Mouse (Mus musculus): ENCODE data around the gene Ndel1. TPM values are rescaled to one million over a fixed set of nuclear protein-coding genes. Genes with fewer than 3 reads are reported as not detected.

Ndel1 gene
- 21.2 and 25.6 TPM in 2 replicates for polyA plus RNA-seq (2011; ENCODE audit: insufficient read depth, insufficient read length, low replicate concordance, missing spikeins)

DNA sequence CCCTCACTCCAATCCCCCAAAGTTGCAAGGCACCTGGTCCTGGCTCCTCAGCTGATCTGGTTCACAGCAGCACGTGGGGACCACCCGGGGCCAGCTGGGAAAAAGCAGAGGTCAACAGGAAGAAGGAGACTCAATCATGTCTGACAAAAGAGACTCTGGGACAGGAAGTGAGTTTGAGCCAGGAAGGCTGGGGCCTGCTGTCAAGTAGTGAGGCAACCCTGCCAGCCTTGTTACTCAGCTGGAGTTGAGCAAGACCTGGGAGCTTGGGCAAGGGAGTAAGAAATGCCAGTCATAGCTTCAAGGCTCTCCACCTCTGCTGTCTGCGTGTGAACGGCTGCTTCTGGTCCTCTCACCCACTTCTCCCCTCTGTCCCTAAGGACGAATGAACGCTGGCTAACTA is at the start of gene Ndel1:
TSS of gene Ndel1 (minus strand) at position 111 of the 400 bp plus-strand sequence.
- Histone ChIP-seq H3K27ac (ENCODE audit: control insufficient read depth, insufficient read depth, low read depth, low read length, poor library complexity) (peak within 1 kb of the TSS; percentile 77), H3K4me1 (ENCODE audit: control insufficient read depth, insufficient read depth, low read length) (peaks cover 5% of the 10 kb centered on the region; the same call in 1 of the 2 replicates), H3K4me3 (replicated peaks; ENCODE audit: control insufficient read depth, low read depth, low read length) (peak within 1 kb of the TSS; percentile 40)
- no peak for TF ChIP-seq CTCF (IDR thresholded peaks at IDR 0.05; ENCODE audit: control insufficient read depth, insufficient read depth, low read length)
- no peak for TF ChIP-seq POLR2A (IDR thresholded peaks at IDR 0.05; ENCODE audit: borderline replicate concordance, control insufficient read depth, low read depth, low read length)
- 10% methylated on average over 6 of the region's 6 CpGs for WGBS

DNA sequence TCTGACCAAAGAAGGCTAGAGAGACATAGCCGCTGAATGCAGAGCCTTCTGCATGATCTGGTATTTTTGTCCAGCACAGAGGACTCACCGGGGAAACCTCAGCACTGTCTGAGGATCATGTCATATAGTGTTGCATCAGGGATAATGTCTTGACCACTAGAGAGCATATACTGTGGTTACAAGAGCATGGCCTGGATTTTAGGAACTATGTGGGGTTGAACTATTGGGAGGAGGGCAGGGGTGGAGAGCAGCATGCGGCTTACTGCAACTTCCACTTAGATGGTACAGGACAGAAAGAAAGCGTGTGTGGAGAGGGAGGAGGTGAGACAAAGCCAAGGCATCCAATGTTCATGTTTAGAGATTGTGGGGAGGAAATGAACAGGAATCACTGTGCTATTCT is 42.9 kb upstream of the Ndel1 start:
- Histone ChIP-seq H3K4me1 (ENCODE audit: control insufficient read depth, insufficient read depth, low read length) (no peaks in the 10 kb centered on the region), H3K4me3 (replicated peaks; ENCODE audit: control insufficient read depth, low read depth, low read length) (no peak overlapping the region), H3K27ac (ENCODE audit: control insufficient read depth, insufficient read depth, low read depth, low read length, poor library complexity) (no peak overlapping the region)
- WGBS: 51% methylated on average over 4 of the region's 4 CpGs
- no peak for TF ChIP-seq POLR2A (IDR thresholded peaks at IDR 0.05; ENCODE audit: borderline replicate concordance, control insufficient read depth, low read depth, low read length)
- no peak for TF ChIP-seq CTCF (IDR thresholded peaks at IDR 0.05; ENCODE audit: control insufficient read depth, insufficient read depth, low read length)

- no peak for TF ChIP-seq CTCF (IDR thresholded peaks at IDR 0.05; ENCODE audit: control insufficient read depth, insufficient read depth, low read length)
- TF ChIP-seq POLR2A (IDR thresholded peaks at IDR 0.05; ENCODE audit: borderline replicate concordance, control insufficient read depth, low read depth, low read length): no peak
- 10% methylated on average over 14 of the region's 14 CpGs for WGBS
- H3K4me3 ChIP-seq (replicated peaks; ENCODE audit: control insufficient read depth, low read depth, low read length): no peak overlapping the region
- no peak overlapping the region for H3K27ac ChIP-seq (ENCODE audit: control insufficient read depth, insufficient read depth, low read depth, low read length, poor library complexity)
- no peaks in the 10 kb centered on the region for H3K4me1 ChIP-seq (ENCODE audit: control insufficient read depth, insufficient read depth, low read length)
These were observed 40.0 kb upstream of the Ndel1 start for GRCm38 (mm10) chr11:68911531-68912177.

GRCm38 (mm10) chr11:68908846-68909503 is 37.3 kb upstream of the Ndel1 start:
- Histone ChIP-seq H3K4me1 (ENCODE audit: control insufficient read depth, insufficient read depth, low read length) (no peaks in the 10 kb centered on the region), H3K27ac (ENCODE audit: control insufficient read depth, insufficient read depth, low read depth, low read length, poor library complexity) (no peak overlapping the region), H3K4me3 (replicated peaks; ENCODE audit: control insufficient read depth, low read depth, low read length) (no peak overlapping the region)
- TF ChIP-seq POLR2A (IDR thresholded peaks at IDR 0.05; ENCODE audit: borderline replicate concordance, control insufficient read depth, low read depth, low read length) (no peak), CTCF (IDR thresholded peaks at IDR 0.05; ENCODE audit: control insufficient read depth, insufficient read depth, low read length) (no peak)
- 71% methylated on average over 7 of the region's 7 CpGs for WGBS

- no peaks in the 10 kb centered on the region for H3K4me1 ChIP-seq (ENCODE audit: control insufficient read depth, insufficient read depth, low read length)
- H3K27ac ChIP-seq (ENCODE audit: control insufficient read depth, insufficient read depth, low read depth, low read length, poor library complexity): no peak overlapping the region
- H3K4me3 ChIP-seq (replicated peaks; ENCODE audit: control insufficient read depth, low read depth, low read length): no peak overlapping the region
- TF ChIP-seq CTCF (IDR thresholded peaks at IDR 0.05; ENCODE audit: control insufficient read depth, insufficient read depth, low read length) (no peak), POLR2A (IDR thresholded peaks at IDR 0.05; ENCODE audit: borderline replicate concordance, control insufficient read depth, low read depth, low read length) (no peak)
- 84% methylated on average over 3 of the region's 3 CpGs for WGBS
These were observed 35.6 kb upstream of the Ndel1 start for GRCm38 (mm10) chr11:68907251-68907650.

- no peak overlapping the region for H3K27ac ChIP-seq (ENCODE audit: control insufficient read depth, insufficient read depth, low read depth, low read length, poor library complexity)
- 78% methylated on average over 4 of the region's 4 CpGs for WGBS
- H3K4me3 ChIP-seq (replicated peaks; ENCODE audit: control insufficient read depth, low read depth, low read length): no peak overlapping the region
- no peak for TF ChIP-seq CTCF (IDR thresholded peaks at IDR 0.05; ENCODE audit: control insufficient read depth, insufficient read depth, low read length)
- TF ChIP-seq POLR2A (IDR thresholded peaks at IDR 0.05; ENCODE audit: borderline replicate concordance, control insufficient read depth, low read depth, low read length): no peak
- no peaks in the 10 kb centered on the region for H3K4me1 ChIP-seq (ENCODE audit: control insufficient read depth, insufficient read depth, low read length)
These were observed 34.8 kb upstream of the Ndel1 start for GRCm38 (mm10) chr11:68906461-68906790.

GRCm38 (mm10) chr11:68905665-68906460 is 34.2 kb upstream of the Ndel1 start:
- no peak overlapping the region for H3K27ac ChIP-seq (ENCODE audit: control insufficient read depth, insufficient read depth, low read depth, low read length, poor library complexity)
- WGBS: 86% methylated on average over 9 of the region's 9 CpGs
- no peak overlapping the region for H3K4me3 ChIP-seq (replicated peaks; ENCODE audit: control insufficient read depth, low read depth, low read length)
- TF ChIP-seq POLR2A (IDR thresholded peaks at IDR 0.05; ENCODE audit: borderline replicate concordance, control insufficient read depth, low read depth, low read length) (no peak), CTCF (IDR thresholded peaks at IDR 0.05; ENCODE audit: control insufficient read depth, insufficient read depth, low read length) (no peak)
- no peaks in the 10 kb centered on the region; the same call in 1 of the 2 replicates for H3K4me1 ChIP-seq (ENCODE audit: control insufficient read depth, insufficient read depth, low read length)

GRCm38 (mm10) chr11:68905138-68905531 is 33.5 kb upstream of the Ndel1 start:
- no peaks in the 10 kb centered on the region; the same call in 1 of the 2 replicates for H3K4me1 ChIP-seq (ENCODE audit: control insufficient read depth, insufficient read depth, low read length)
- no peak overlapping the region for H3K4me3 ChIP-seq (replicated peaks; ENCODE audit: control insufficient read depth, low read depth, low read length)
- WGBS: 83% methylated on average over 3 of the region's 3 CpGs
- no peak overlapping the region for H3K27ac ChIP-seq (ENCODE audit: control insufficient read depth, insufficient read depth, low read depth, low read length, poor library complexity)
- no peak for TF ChIP-seq CTCF (IDR thresholded peaks at IDR 0.05; ENCODE audit: control insufficient read depth, insufficient read depth, low read length)
- TF ChIP-seq POLR2A (IDR thresholded peaks at IDR 0.05; ENCODE audit: borderline replicate concordance, control insufficient read depth, low read depth, low read length): no peak

All from bone marrow, adult 2 months (tissue).